Mouse (Mus musculus): ENCODE results near the gene Slc19a2.
A peak's percentile ranks its signal among the peaks of the same experiment; 100 is the strongest.
"Not testable (repeated sequence)": the region's sequence is repeated elsewhere in the genome, so short reads cannot be mapped to it uniquely, and the experiment has no call there.

The Slc19a2 gene

GRCm38 (mm10) chr1:164248465-164249331 is at the start of gene Slc19a2:
Gene Slc19a2 (plus strand): TSS chr1:164249046.
- DNase-seq = peak; percentile 96

- DNase-seq = no peak
Observed at GRCm38 (mm10) chr1:164199551-164199950, 49.3 kb upstream of the Slc19a2 start.

GRCm38 (mm10) chr1:164208437-164208836 is 40.4 kb upstream of the Slc19a2 start:
- DNase-seq = no peak

GRCm38 (mm10) chr1:164210899-164211298 is 37.9 kb upstream of the Slc19a2 start:
- no peak for DNase-seq

GRCm38 (mm10) chr1:164212686-164213085 is 36.2 kb upstream of the Slc19a2 start:
- DNase-seq = no peak

GRCm38 (mm10) chr1:164214190-164214589 is 34.7 kb upstream of the Slc19a2 start:
- DNase-seq = no peak

GRCm38 (mm10) chr1:164215097-164215496 is 33.7 kb upstream of the Slc19a2 start:
- DNase-seq = no peak

GRCm38 (mm10) chr1:164215540-164215939 is 33.3 kb upstream of the Slc19a2 start:
- no peak for DNase-seq

- DNase-seq = peak; percentile 37
Observed at GRCm38 (mm10) chr1:164217791-164218685, 30.8 kb upstream of the Slc19a2 start.

GRCm38 (mm10) chr1:164220261-164220660 is 28.6 kb upstream of the Slc19a2 start:
- DNase-seq = no peak

GRCm38 (mm10) chr1:164223089-164223488 is 25.8 kb upstream of the Slc19a2 start:
- DNase-seq = no peak

GRCm38 (mm10) chr1:164231937-164232570 is 16.8 kb upstream of the Slc19a2 start:
- DNase-seq = not testable (repeated sequence)

- no peak for DNase-seq
Observed at GRCm38 (mm10) chr1:164233447-164233846, 15.4 kb upstream of the Slc19a2 start.

- no peak for DNase-seq
Observed at GRCm38 (mm10) chr1:164235078-164235477, 13.8 kb upstream of the Slc19a2 start.

- DNase-seq = no peak
Observed at GRCm38 (mm10) chr1:164236078-164236477, 12.8 kb upstream of the Slc19a2 start.

GRCm38 (mm10) chr1:164241494-164241893 is 7.4 kb upstream of the Slc19a2 start:
- no peak for DNase-seq

- no peak for DNase-seq
Observed at GRCm38 (mm10) chr1:164242809-164243208, 6.0 kb upstream of the Slc19a2 start.

GRCm38 (mm10) chr1:164247442-164247841 is 1.4 kb upstream of the Slc19a2 start:
- DNase-seq = no peak

GRCm38 (mm10) chr1:164247971-164248370 is 875 bp upstream of the Slc19a2 start:
- DNase-seq = no peak

- DNase-seq = no peak
Observed at GRCm38 (mm10) chr1:164249332-164249711, 476 bp downstream of the Slc19a2 start.

- no peak for DNase-seq
Observed at GRCm38 (mm10) chr1:164250391-164251150, 1.7 kb downstream of the Slc19a2 start.

GRCm38 (mm10) chr1:164251438-164251837 is 2.6 kb downstream of the Slc19a2 start:
- no peak for DNase-seq
